Mouse (Mus musculus) right cerebral cortex, adult 2 months (tissue): Measurements from ENCODE around the gene Tirap.
A peak's percentile ranks its signal among the peaks of the same experiment; 100 is the strongest.
"Not testable (repeated sequence)": the region's sequence is repeated elsewhere in the genome, so short reads cannot be mapped to it uniquely, and the experiment has no call there.

Experiments
- DNase-seq, 2 experiments: peaks; one replicate each; pipeline ENCODE4 v3.0.0; 2021 to 2022; ENCODE audit warnings: low spot score in 2 of 2

The Tirap gene

GRCm38 (mm10) chr9:35152923-35153322, 47.2 kb downstream of the Tirap start:
- no peak for DNase-seq

GRCm38 (mm10) chr9:35148822-35149221, 51.3 kb downstream of the Tirap start:
- DNase-seq: not testable (repeated sequence)

GRCm38 (mm10) chr9:35147261-35147660, 52.8 kb downstream of the Tirap start:
- not testable (repeated sequence) for DNase-seq

GRCm38 (mm10) chr9:35145829-35146228, 54.3 kb downstream of the Tirap start:
- DNase-seq: no peak

- no peak for DNase-seq
Measured at GRCm38 (mm10) chr9:35145118-35145517, 55.0 kb downstream of the Tirap start.

GRCm38 (mm10) chr9:35142221-35142620, 57.9 kb downstream of the Tirap start:
- DNase-seq: no peak

GRCm38 (mm10) chr9:35139231-35139744, 60.8 kb downstream of the Tirap start:
- DNase-seq: no peak

GRCm38 (mm10) chr9:35138029-35138428, 62.1 kb downstream of the Tirap start:
- DNase-seq: no peak

GRCm38 (mm10) chr9:35135575-35135974, 64.5 kb downstream of the Tirap start:
- DNase-seq: peak; percentile 38 to 44
